Mouse (Mus musculus) embryonic facial prominence, embryonic 14.5 days (tissue): ENCODE data around the gene Chd9. TPM values are rescaled to one million over a fixed set of nuclear protein-coding genes. Genes with fewer than 3 reads are reported as not detected.
A peak's percentile ranks its signal among the peaks of the same experiment; 100 is the strongest.

Experiments
- ATAC-seq: fragments of 200-750 bp; cut with Nextera tagmentation; 2 replicates; pipeline ENCODE4 v1.8.0; 2017; ENCODE audit warnings: low read depth, moderate number of reproducible peaks, moderate TSS enrichment
- DNase-seq: peaks from one replicate; pipeline ENCODE4 v3.0.0-alpha.2; 2015; ENCODE audit warnings: low spot score
- H3K27ac ChIP-seq: fragments of 300-500 bp; sonication (generic); replicated peaks from 2 replicates; pipeline ENCODE4 v1.5.1; 2014; ENCODE audit warnings: low read depth, mild to moderate bottlenecking, low read length, moderate library complexity
- H3K27me3 ChIP-seq: fragments of 300-500 bp; sonication (generic); replicated peaks from 2 replicates; pipeline ENCODE4 v1.6.1; 2014; ENCODE audit warnings: low read length; ENCODE audit not compliant: control insufficient read depth, insufficient read depth
- H3K36me3 ChIP-seq: fragments of 300-500 bp; sonication (generic); 2 replicates; pipeline ENCODE4 v1.6.1; 2014; ENCODE audit warnings: low read length, mixed read lengths; ENCODE audit not compliant: control insufficient read depth, insufficient read depth
- H3K4me1 ChIP-seq: fragments of 300-500 bp; sonication (generic); 2 replicates; pipeline ENCODE4 v1.6.1; 2014; ENCODE audit warnings: antibody characterized with exemption, low read length; ENCODE audit not compliant: control insufficient read depth, insufficient read depth
- H3K4me2 ChIP-seq: fragments of 300-500 bp; sonication (generic); 2 replicates; pipeline ENCODE4 v1.6.1; 2014; ENCODE audit warnings: low read depth, mild to moderate bottlenecking, low read length, moderate library complexity, mixed read lengths
- H3K4me3 ChIP-seq: fragments of 300-500 bp; sonication (generic); 2 replicates; pipeline ENCODE4 v1.5.1; 2014; ENCODE audit warnings: low read depth, mild to moderate bottlenecking, low read length
- H3K9ac ChIP-seq: fragments of 300-500 bp; sonication (generic); 2 replicates; pipeline ENCODE4 v1.6.1; 2014; ENCODE audit warnings: low read depth, mild to moderate bottlenecking, low read length, moderate library complexity, mixed read lengths
- H3K9me3 ChIP-seq: fragments of 300-500 bp; sonication (generic); 2 replicates; pipeline ENCODE4 v1.6.1; 2016; ENCODE audit warnings: low read length; ENCODE audit not compliant: control insufficient read depth
- WGBS: fragments of 180-500 bp; shearing (Covaris S2); extraction: QIAGEN DNeasy Blood & Tissue Kit; methylation state at CpG from one replicate; pipeline ENCODE4 v1.1.7; 2014; 5-methylcytosine and 5-hydroxymethylcytosine counted together
- polyA plus RNA-seq: library from polyadenylated mRNA; unstranded; fragments of >200 nt; fragmentation: Nextera tagmentation; extraction: Ambion mirVana; gene quantifications from 2 replicates; pipeline ENCODE4 v1.2.1, GENCODE M21; 2014

Gene Chd9
- polyA plus RNA-seq, 1 experiment from 2014 or later: 123 TPM

GRCm38 (mm10) chr8:90898578-90898977, 70.4 kb downstream of the Chd9 start:
- 0 out of 2 replicates have a peak overlapping the region, but pooled peaks have one; percentile 33 for H3K27ac ChIP-seq
- H3K9me3 ChIP-seq: no peaks in the 10 kb centered on the region
- H3K9ac ChIP-seq: no peak overlapping the region
- H3K4me1 ChIP-seq: peaks cover 17% of the 10 kb centered on the region
- 25% methylated on average over 6 of the region's 6 CpGs for WGBS
- H3K4me3 ChIP-seq: no peak overlapping the region
- DNase-seq: no peak
- ATAC-seq: no peak
- no peaks in the 10 kb centered on the region for H3K27me3 ChIP-seq
- no peaks in the 10 kb centered on the region for H3K36me3 ChIP-seq
- H3K4me2 ChIP-seq: no peak overlapping the region

- H3K4me3 ChIP-seq: no peak overlapping the region
- ATAC-seq (no peak), DNase-seq (no peak)
- peaks cover 6% of the 10 kb centered on the region for H3K4me1 ChIP-seq
- no peak overlapping the region for H3K4me2 ChIP-seq
- H3K27ac ChIP-seq: no peak overlapping the region
- H3K27me3 ChIP-seq: no peaks in the 10 kb centered on the region
- no peak overlapping the region for H3K9ac ChIP-seq
- no peaks in the 10 kb centered on the region for H3K9me3 ChIP-seq
- H3K36me3 ChIP-seq: no peaks in the 10 kb centered on the region
- WGBS: 67% methylated on average over 2 of the region's 2 CpGs
These were observed 73.8 kb downstream of the Chd9 start for GRCm38 (mm10) chr8:90902002-90902401.

GRCm38 (mm10) chr8:90904171-90904706, 76.1 kb downstream of the Chd9 start:
- Histone ChIP-seq H3K9me3 (no peaks in the 10 kb centered on the region), H3K27me3 (no peaks in the 10 kb centered on the region), H3K4me2 (no peak overlapping the region), H3K4me3 (no peak overlapping the region), H3K27ac (no peak overlapping the region), H3K4me1 (no peaks in the 10 kb centered on the region; the same call in 1 of the 2 replicates), H3K9ac (no peak overlapping the region), H3K36me3 (no peaks in the 10 kb centered on the region)
- DNase-seq: no peak
- no peak for ATAC-seq
- WGBS: 76% methylated on average over 2 of the region's 2 CpGs

GRCm38 (mm10) chr8:90906922-90907321, 78.8 kb downstream of the Chd9 start:
- Histone ChIP-seq H3K27me3 (no peaks in the 10 kb centered on the region), H3K4me3 (no peak overlapping the region; the same call in 1 of the 2 replicates), H3K36me3 (no peaks in the 10 kb centered on the region), H3K4me2 (peak overlapping the region; percentile 88; the same call in 1 of the 2 replicates), H3K9ac (no peak overlapping the region), H3K9me3 (no peaks in the 10 kb centered on the region), H3K4me1 (peaks cover 4% of the 10 kb centered on the region; the same call in 1 of the 2 replicates), H3K27ac (no peak overlapping the region)
- DNase-seq: no peak
- WGBS: 93% methylated on average over 4 of the region's 4 CpGs
- ATAC-seq: no peak

- H3K4me1 ChIP-seq: peaks cover 4% of the 10 kb centered on the region; the same call in 1 of the 2 replicates
- DNase-seq (no peak), ATAC-seq (no peak)
- H3K9ac ChIP-seq: peak overlapping the region; percentile 79
- H3K36me3 ChIP-seq: no peaks in the 10 kb centered on the region
- WGBS: 20% methylated on average over 10 of the region's 10 CpGs
- peak overlapping the region; percentile 77 for H3K27ac ChIP-seq
- no peaks in the 10 kb centered on the region for H3K27me3 ChIP-seq
- no peaks in the 10 kb centered on the region for H3K9me3 ChIP-seq
- peak overlapping the region; percentile 88 for H3K4me2 ChIP-seq
- H3K4me3 ChIP-seq: peak overlapping the region; percentile 83
These were observed 79.3 kb downstream of the Chd9 start for GRCm38 (mm10) chr8:90907516-90907847.

GRCm38 (mm10) chr8:90907848-90908551, 79.8 kb downstream of the Chd9 start:
- Histone ChIP-seq H3K27ac (peak overlapping the region; percentile 77), H3K4me2 (peak overlapping the region; percentile 88), H3K36me3 (no peaks in the 10 kb centered on the region), H3K27me3 (no peaks in the 10 kb centered on the region), H3K9me3 (no peaks in the 10 kb centered on the region), H3K9ac (peak overlapping the region; percentile 79), H3K4me1 (peaks cover 4% of the 10 kb centered on the region; the same call in 1 of the 2 replicates), H3K4me3 (peak overlapping the region; percentile 83)
- peak; percentile 96 for DNase-seq
- whole genome bisulfite sequencing: under 1% methylated on average over 33 of the region's 89 CpGs
- ATAC-seq: peak; percentile 99

GRCm38 (mm10) chr8:90908580-90909471, 80.7 kb downstream of the Chd9 start:
- ATAC-seq (peak; percentile 27), DNase-seq (peak; percentile 53)
- H3K4me3 ChIP-seq: peak overlapping the region; percentile 83
- peak overlapping the region; percentile 77 for H3K27ac ChIP-seq
- peak overlapping the region; percentile 79 for H3K9ac ChIP-seq
- H3K9me3 ChIP-seq: no peaks in the 10 kb centered on the region
- peak overlapping the region; percentile 88 for H3K4me2 ChIP-seq
- no peaks in the 10 kb centered on the region for H3K36me3 ChIP-seq
- no peaks in the 10 kb centered on the region for H3K27me3 ChIP-seq
- peaks cover 4% of the 10 kb centered on the region; the same call in 1 of the 2 replicates for H3K4me1 ChIP-seq
- WGBS: 0% methylated on average over 23 of the region's 89 CpGs

GRCm38 (mm10) chr8:90923158-90923905, 95.2 kb downstream of the Chd9 start:
- Histone ChIP-seq H3K27me3 (no peaks in the 10 kb centered on the region), H3K9ac (no peak overlapping the region), H3K4me3 (no peak overlapping the region), H3K4me2 (no peak overlapping the region), H3K27ac (no peak overlapping the region), H3K36me3 (no peaks in the 10 kb centered on the region), H3K9me3 (no peaks in the 10 kb centered on the region), H3K4me1 (no peaks in the 10 kb centered on the region)
- no peak for DNase-seq
- 76% methylated on average over 3 of the region's 3 CpGs for WGBS
- no peak for ATAC-seq
